Mouse (Mus musculus) midbrain, embryonic 14.5 days (tissue): ENCODE data around the gene Bbs2. TPM values are rescaled to one million over a fixed set of nuclear protein-coding genes. Genes with fewer than 3 reads are reported as not detected.

Source experiments
- ATAC-seq: fragments of 200-750 bp; cut with Nextera tagmentation; 2 replicates; pipeline ENCODE4 v1.8.0; 2017; ENCODE audit warnings: moderate number of reproducible peaks, moderate library complexity; ENCODE audit not compliant: low FRiP score, low TSS enrichment
- DNase-seq: peaks from one replicate; pipeline ENCODE4 v3.0.0-alpha.2; 2015
- H3K27ac ChIP-seq: fragments of 300-500 bp; sonication (generic); replicated peaks from 2 replicates; pipeline ENCODE4 v1.5.1; 2014; ENCODE audit warnings: mild to moderate bottlenecking, low read depth, low read length, moderate library complexity
- H3K27me3 ChIP-seq: fragments of 300-500 bp; sonication (generic); 2 replicates; pipeline ENCODE4 v1.6.1; 2014; ENCODE audit warnings: low read length, control low read depth, mixed read lengths; ENCODE audit not compliant: control insufficient read depth, insufficient read depth
- H3K36me3 ChIP-seq: fragments of 300-500 bp; sonication (generic); 2 replicates; pipeline ENCODE4 v1.6.1; 2014; ENCODE audit warnings: low read length, control low read depth; ENCODE audit not compliant: control insufficient read depth, insufficient read depth
- H3K4me1 ChIP-seq: fragments of 300-500 bp; sonication (generic); 2 replicates; pipeline ENCODE4 v1.6.1; 2014; ENCODE audit warnings: mild to moderate bottlenecking, antibody characterized with exemption, low read length, control low read depth; ENCODE audit not compliant: control insufficient read depth, insufficient read depth
- H3K4me2 ChIP-seq: fragments of 300-500 bp; sonication (generic); 2 replicates; pipeline ENCODE4 v1.6.1; 2014; ENCODE audit warnings: mild to moderate bottlenecking, low read length, moderate library complexity
- H3K4me3 ChIP-seq: fragments of 300-500 bp; sonication (generic); replicated peaks from 2 replicates; pipeline ENCODE4 v1.5.1; 2014; ENCODE audit warnings: low read depth, low read length
- H3K9ac ChIP-seq: fragments of 300-500 bp; sonication (generic); replicated peaks from 2 replicates; pipeline ENCODE4 v1.6.1; 2014; ENCODE audit warnings: mild to moderate bottlenecking, low read length, moderate library complexity
- H3K9me3 ChIP-seq: fragments of 300-500 bp; sonication (generic); 2 replicates; pipeline ENCODE4 v1.6.1; 2016; ENCODE audit warnings: low read length, control low read depth, mixed read lengths; ENCODE audit not compliant: control insufficient read depth
- WGBS: fragments of 180-500 bp; shearing (Covaris S2); extraction: QIAGEN DNeasy Blood & Tissue Kit; methylation state at CpG from one replicate; pipeline ENCODE4 v1.1.7; 2014; 5-methylcytosine and 5-hydroxymethylcytosine counted together
- polyA plus RNA-seq: library from polyadenylated mRNA; unstranded; fragments of >200 nt; fragmentation: Nextera tagmentation; extraction: Ambion mirVana; gene quantifications from 2 replicates; pipeline ENCODE4 v1.2.1, GENCODE M21; 2014

Bbs2 gene
- polyA plus RNA-seq, 1 experiment from 2014 or later: 24.3 TPM

DNA sequence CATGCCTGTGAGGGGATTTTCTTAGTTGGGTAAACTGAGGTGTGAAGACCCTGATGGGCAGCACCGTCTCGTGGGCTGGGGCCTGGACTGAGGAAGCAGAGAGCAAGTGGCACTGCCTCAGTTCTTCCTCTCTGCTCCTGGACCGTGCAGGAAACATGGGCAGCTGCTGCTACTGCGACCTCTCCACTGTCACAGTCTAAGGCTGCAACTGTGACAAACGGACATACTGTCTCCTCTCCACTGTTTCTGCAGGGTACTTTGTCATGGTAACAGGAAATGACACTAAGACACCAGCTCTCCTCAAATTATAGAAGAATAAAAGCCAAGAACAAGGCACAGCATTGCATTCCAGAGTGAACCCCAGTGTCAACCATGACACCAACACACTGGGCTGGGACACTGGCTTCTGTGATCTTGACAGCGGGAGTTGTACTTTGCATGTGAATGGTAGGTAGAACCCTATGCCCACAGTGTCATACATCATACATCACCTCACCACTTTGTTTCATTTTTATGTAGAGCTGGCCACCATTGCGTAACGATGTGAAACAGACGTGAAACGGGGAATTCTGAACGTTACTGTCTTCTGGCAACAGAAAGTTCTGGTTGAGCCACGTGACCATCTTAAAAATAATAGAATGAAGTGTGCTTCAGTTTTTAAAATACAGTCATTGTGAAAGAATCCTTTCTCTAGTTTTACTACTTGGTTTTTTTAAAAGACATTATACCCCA is 22.1 kb downstream of the Bbs2 start:
- Histone ChIP-seq H3K4me2 (no peak overlapping the region), H3K36me3 (peaks cover 41% of the 10 kb centered on the region), H3K27me3 (no peaks in the 10 kb centered on the region), H3K27ac (no peak overlapping the region), H3K9ac (no peak overlapping the region), H3K4me1 (no peaks in the 10 kb centered on the region), H3K9me3 (no peaks in the 10 kb centered on the region), H3K4me3 (no peak overlapping the region)
- DNase-seq (no peak), ATAC-seq (no peak)
- 79% methylated on average over 12 of the region's 12 CpGs for WGBS

- H3K4me1 ChIP-seq: peaks cover 4% of the 10 kb centered on the region; the same call in 1 of the 2 replicates
- no peak overlapping the region for H3K4me3 ChIP-seq
- no peak overlapping the region for H3K27ac ChIP-seq
- H3K9ac ChIP-seq: no peak overlapping the region
- H3K9me3 ChIP-seq: no peaks in the 10 kb centered on the region
- no peak overlapping the region for H3K4me2 ChIP-seq
- WGBS: 98% methylated on average over 7 of the region's 7 CpGs
- DNase-seq: no peak
- H3K36me3 ChIP-seq: peaks cover 33% of the 10 kb centered on the region
- no peak for ATAC-seq
- H3K27me3 ChIP-seq: no peaks in the 10 kb centered on the region
Measured at GRCm38 (mm10) chr8:94068793-94069192, 29.9 kb downstream of the Bbs2 start.

DNA sequence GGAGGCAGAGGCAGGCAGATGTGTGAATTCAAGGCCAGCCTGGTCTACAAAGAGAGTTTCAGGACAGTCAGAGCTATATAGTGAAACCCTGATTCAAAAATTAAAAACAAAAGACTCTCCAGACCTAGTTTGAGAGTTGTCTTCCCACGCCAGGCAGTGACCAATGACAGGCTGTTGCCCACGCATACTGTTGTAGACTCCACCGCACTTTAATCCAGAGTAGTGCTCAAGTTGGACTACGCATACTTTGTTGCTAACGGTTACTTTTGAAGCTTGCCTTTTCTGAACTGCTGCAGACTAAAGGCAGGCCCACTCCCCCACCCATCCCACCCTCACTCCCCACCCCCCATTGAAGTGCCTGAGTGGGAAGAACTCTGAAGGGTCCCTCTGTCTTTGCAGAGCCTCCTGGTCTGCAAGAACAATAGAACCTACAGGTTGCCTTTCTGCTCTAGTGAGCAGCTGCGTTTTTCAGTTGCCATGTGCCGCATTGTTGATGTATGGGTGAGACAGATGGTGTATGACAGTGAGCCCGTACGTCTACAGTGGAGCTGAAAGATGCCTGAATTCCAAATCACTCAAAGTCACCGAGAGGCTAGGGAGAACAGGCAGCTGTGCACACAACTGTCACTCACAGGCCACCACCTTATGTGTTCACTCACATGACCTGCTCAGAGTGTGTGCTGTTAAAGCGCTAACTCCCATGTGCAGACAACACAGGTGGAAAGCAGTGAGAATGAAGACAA is 32.4 kb downstream of the Bbs2 start:
- H3K36me3 ChIP-seq: peaks cover 39% of the 10 kb centered on the region
- 8% methylated on average over 11 of the region's 11 CpGs for WGBS

GRCm38 (mm10) chr8:94057157-94057854 is 41.4 kb downstream of the Bbs2 start:
- ATAC-seq: no peak
- peak; percentile 85 for DNase-seq
- H3K4me2 ChIP-seq: no peak overlapping the region
- no peaks in the 10 kb centered on the region for H3K27me3 ChIP-seq
- H3K27ac ChIP-seq: no peak overlapping the region
- H3K9ac ChIP-seq: no peak overlapping the region
- peaks cover 68% of the 10 kb centered on the region for H3K36me3 ChIP-seq
- WGBS: 59% methylated on average over 6 of the region's 6 CpGs
- no peaks in the 10 kb centered on the region for H3K4me1 ChIP-seq
- no peak overlapping the region for H3K4me3 ChIP-seq
- H3K9me3 ChIP-seq: no peaks in the 10 kb centered on the region

More for the DNA sequence above, 32.4 kb downstream of the Bbs2 start:
- Histone ChIP-seq H3K27me3 (no peaks in the 10 kb centered on the region), H3K27ac (no peak overlapping the region), H3K9ac (no peak overlapping the region), H3K4me3 (no peak overlapping the region), H3K9me3 (no peaks in the 10 kb centered on the region), H3K4me1 (peaks cover 4% of the 10 kb centered on the region; the same call in 1 of the 2 replicates), H3K4me2 (no peak overlapping the region)
- ATAC-seq: peak; percentile 80
- peak; percentile 48 for DNase-seq

DNA sequence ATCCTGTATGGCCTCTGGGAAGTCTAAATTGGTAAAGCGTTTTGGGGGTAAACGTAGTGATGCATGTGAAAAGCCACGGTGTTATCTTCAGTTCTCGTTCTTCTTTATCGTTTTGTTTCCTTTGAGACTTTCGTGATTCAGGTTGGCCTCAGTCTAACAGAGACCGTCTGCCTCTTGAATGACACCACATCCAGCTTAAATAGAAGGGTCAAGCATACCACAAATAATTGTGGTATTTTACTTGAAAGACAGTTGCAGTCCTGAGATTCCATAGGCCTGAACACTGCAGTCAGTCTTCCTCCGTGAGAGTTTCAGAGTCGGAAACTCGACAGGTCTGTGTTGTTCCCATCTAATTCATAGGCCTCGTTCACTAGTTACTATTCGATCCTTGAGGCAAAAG is 46.0 kb downstream of the Bbs2 start:
- WGBS: 92% methylated on average over 12 of the region's 12 CpGs
- no peaks in the 10 kb centered on the region for H3K4me1 ChIP-seq
- H3K9ac ChIP-seq: no peak overlapping the region
- no peak for DNase-seq
- no peak overlapping the region for H3K27ac ChIP-seq
- ATAC-seq: no peak
- no peak overlapping the region for H3K4me3 ChIP-seq
- H3K9me3 ChIP-seq: no peaks in the 10 kb centered on the region
- no peak overlapping the region for H3K4me2 ChIP-seq
- peaks cover 62% of the 10 kb centered on the region for H3K36me3 ChIP-seq
- no peaks in the 10 kb centered on the region for H3K27me3 ChIP-seq

GRCm38 (mm10) chr8:94047845-94048244 is 50.9 kb downstream of the Bbs2 start:
- Histone ChIP-seq H3K9ac (no peak overlapping the region), H3K9me3 (no peaks in the 10 kb centered on the region), H3K27me3 (no peaks in the 10 kb centered on the region), H3K4me2 (no peak overlapping the region), H3K4me1 (no peaks in the 10 kb centered on the region), H3K36me3 (peaks cover 27% of the 10 kb centered on the region), H3K27ac (no peak overlapping the region), H3K4me3 (no peak overlapping the region)
- WGBS: 93% methylated on average over 2 of the region's 2 CpGs
- ATAC-seq (no peak), DNase-seq (no peak)

GRCm38 (mm10) chr8:94037806-94038205 is 60.9 kb downstream of the Bbs2 start:
- Histone ChIP-seq H3K27me3 (no peaks in the 10 kb centered on the region), H3K36me3 (0 out of 2 replicates have a peak, but pooled peaks cover 7% of the 10 kb centered on the region), H3K4me3 (peak overlapping the region; percentile 84), H3K4me2 (peak overlapping the region; percentile 65), H3K27ac (no peak overlapping the region), H3K9ac (peak overlapping the region; percentile 62), H3K9me3 (no peaks in the 10 kb centered on the region), H3K4me1 (peaks cover 22% of the 10 kb centered on the region)
- DNase-seq: peak; percentile 33
- 10% methylated on average over 15 of the region's 15 CpGs for WGBS
- ATAC-seq: no peak

DNA sequence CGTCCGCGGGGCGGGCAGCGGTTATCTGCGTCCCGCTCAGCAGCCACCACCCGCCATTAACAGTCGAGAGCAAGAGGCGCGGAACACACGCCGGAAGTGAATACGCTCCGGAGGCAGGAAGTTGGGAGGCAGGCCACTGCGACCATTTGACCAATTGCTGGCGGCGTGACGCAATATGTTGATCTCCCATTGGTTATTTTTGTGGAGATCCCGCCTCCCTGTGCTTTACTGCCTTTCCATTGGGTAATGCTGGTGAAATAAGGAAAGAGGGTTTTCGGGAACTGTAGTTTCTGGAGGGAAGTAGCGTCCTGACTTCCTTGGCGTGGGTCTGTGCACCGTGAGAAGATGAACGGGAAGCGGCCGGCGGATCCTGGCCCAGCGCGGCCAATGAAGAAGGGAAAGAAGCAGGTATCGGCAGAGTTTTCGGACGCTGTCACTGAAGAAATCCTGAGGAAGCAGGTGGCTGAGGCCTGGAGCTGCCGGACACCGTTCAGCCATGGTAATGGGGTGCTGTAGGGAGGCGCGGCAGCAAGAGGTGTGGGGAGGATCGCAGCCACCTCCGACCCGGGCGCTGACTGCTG is 61.7 kb downstream of the Bbs2 start, which contains the start of the genes Nudt21 and Ogfod1:
Gene Nudt21, minus strand, starts transcription at position 88 of the 581 bp plus-strand sequence.
Gene Ogfod1, plus strand, starts transcription at position 255 of the 581 bp plus-strand sequence.
- H3K4me3 ChIP-seq: peak within 1 kb of the TSS; percentile 84
- H3K9me3 ChIP-seq: no peaks in the 10 kb centered on the region
- WGBS: under 1% methylated on average over 40 of the region's 41 CpGs
- peak within 1 kb of the TSS; percentile 94 for H3K4me2 ChIP-seq
- DNase-seq (peak; percentile 99), ATAC-seq (peak; percentile 100)
- H3K9ac ChIP-seq: peak within 1 kb of the TSS; percentile 64
- H3K27me3 ChIP-seq: no peaks in the 10 kb centered on the region
- 0 out of 2 replicates have a peak, but pooled peaks cover 7% of the 10 kb centered on the region for H3K36me3 ChIP-seq
- H3K27ac ChIP-seq: peak within 1 kb of the TSS; percentile 76
- peaks cover 22% of the 10 kb centered on the region for H3K4me1 ChIP-seq
